Mouse (Mus musculus): ENCODE results near the gene Bst1. TPM values are rescaled to one million over a fixed set of nuclear protein-coding genes. Genes with fewer than 3 reads are reported as not detected.

The Bst1 gene
- polyA plus RNA-seq, 1 experiment from 2014 or later, result 2.8 TPM

- H3K4me2 ChIP-seq (ENCODE audit: low read depth, low read length), result no peak overlapping the region
- no peak overlapping the region for H3K4me3 ChIP-seq (ENCODE audit: low read length)
- WGBS, result 28% methylated on average over 3 of the region's 3 CpGs
- no peak overlapping the region for H3K9ac ChIP-seq (ENCODE audit: low read length)
- H3K27ac ChIP-seq (ENCODE audit: low read length), result no peak overlapping the region
- H3K4me1 ChIP-seq (ENCODE audit: control insufficient read depth, insufficient read depth, low read length), result no peaks in the 10 kb centered on the region
- no peaks in the 10 kb centered on the region for H3K27me3 ChIP-seq (ENCODE audit: control insufficient read depth, insufficient read depth, low read length)
- H3K36me3 ChIP-seq (ENCODE audit: control insufficient read depth, insufficient read depth), result no peaks in the 10 kb centered on the region
- ATAC-seq (replicated peaks; ENCODE audit: extremely low read depth, insufficient read depth, low FRiP score), result no peak
- no peaks in the 10 kb centered on the region for H3K9me3 ChIP-seq (replicated peaks; ENCODE audit: control insufficient read depth, low read length)
These were observed 66.6 kb downstream of the Bst1 start for GRCm38 (mm10) chr5:43885060-43885820.

- Histone ChIP-seq H3K9me3 (replicated peaks; ENCODE audit: control insufficient read depth, low read length) (no peaks in the 10 kb centered on the region), H3K4me2 (ENCODE audit: low read depth, low read length) (no peak overlapping the region), H3K4me3 (ENCODE audit: low read length) (no peak overlapping the region), H3K27ac (ENCODE audit: low read length) (no peak overlapping the region), H3K36me3 (ENCODE audit: control insufficient read depth, insufficient read depth) (no peaks in the 10 kb centered on the region), H3K9ac (ENCODE audit: low read length) (no peak overlapping the region), H3K4me1 (ENCODE audit: control insufficient read depth, insufficient read depth, low read length) (no peaks in the 10 kb centered on the region), H3K27me3 (ENCODE audit: control insufficient read depth, insufficient read depth, low read length) (no peaks in the 10 kb centered on the region)
- no peak for ATAC-seq (replicated peaks; ENCODE audit: extremely low read depth, insufficient read depth, low FRiP score)
- 30% methylated on average over 1 of the region's 1 CpGs for WGBS
These were observed 73.7 kb downstream of the Bst1 start for GRCm38 (mm10) chr5:43892386-43892785.

Other genes with a start within 250 kb of the Bst1 start
- gene Cc2d2a, start 156.5 kb upstream of the Bst1 start, polyA plus RNA-seq (2015; fragmentation: Nextera tagmentation; extraction: Ambion mirVana), result 7.5 and 8.6 TPM in 2 replicates
- 48.6 and 50.3 TPM in 2 replicates for gene Fbxl5, start 2.8 kb downstream of the Bst1 start, polyA plus RNA-seq (2015; fragmentation: Nextera tagmentation; extraction: Ambion mirVana)
- 17.4 and 18.0 TPM in 2 replicates for gene Cd38, start 49.7 kb downstream of the Bst1 start, polyA plus RNA-seq (2015; fragmentation: Nextera tagmentation; extraction: Ambion mirVana)
- gene Gm7879, start 94.3 kb downstream of the Bst1 start, polyA plus RNA-seq (2015; fragmentation: Nextera tagmentation; extraction: Ambion mirVana), result 1.1 TPM in 1 of 2 replicates, not detected in the other
- gene Fgfbp1, start 162.9 kb downstream of the Bst1 start, polyA plus RNA-seq (2015; fragmentation: Nextera tagmentation; extraction: Ambion mirVana), result 5.0 and 5.3 TPM in 2 replicates

Measured in heart, embryonic 16.5 days (tissue).